Comparison of ENCODE assay signal across 14 mouse cellular contexts in the genomic region with DNA sequence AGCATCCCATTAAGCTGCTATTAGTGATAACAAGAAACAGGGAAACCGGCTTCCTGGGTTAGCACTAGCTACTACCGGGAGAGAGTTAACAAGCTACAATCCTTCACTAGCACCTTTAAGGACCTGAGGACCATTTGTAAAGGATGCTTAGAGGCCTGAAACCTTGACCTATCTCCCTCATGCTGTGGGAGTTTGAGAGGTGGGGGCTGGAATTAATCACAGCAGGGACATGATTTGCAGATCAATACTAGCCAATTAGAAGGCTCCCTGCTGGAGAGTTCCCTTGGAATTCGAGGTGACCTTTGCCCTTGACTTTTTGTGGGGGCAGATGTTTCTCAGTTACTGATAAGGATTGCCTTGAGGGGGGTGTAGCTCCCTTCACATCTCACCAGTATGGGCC.
"Had no signal": no experiment of that assay in that cellular context is flagged by ENCODE, and none has a peak within 500 bp of the region (broad histone marks: within the 10 kb centered on the region; RNA-seq: fewer than 3 reads in every experiment).

No protein-coding gene starts in this region.

- H3K4me3 ChIP-seq: layer of hippocampus, adult 2 months; limb, embryonic 12.5 days; liver, embryonic 13.5 days; lung, embryonic 15.5 days had no signal

- H3K36me3 ChIP-seq: limb, embryonic 12.5 days; liver, embryonic 13.5 days; lung, embryonic 15.5 days had no signal

- H3K9ac ChIP-seq: limb, embryonic 12.5 days; liver, embryonic 13.5 days; liver, postnatal 0 days; lung, embryonic 15.5 days had no signal

- DNase-seq: kidney, adult 8-10 months; kidney, postnatal 36 days; liver; liver, embryonic 13.5 days; liver, postnatal 0 days; lung, postnatal 14 days; thymus, postnatal 4 days had no signal

- H3K27ac ChIP-seq: kidney, postnatal 0 days; layer of hippocampus, adult 2 months; limb, embryonic 12.5 days; liver, embryonic 13.5 days; lung, embryonic 15.5 days; macrophage; stomach, postnatal 0 days had no signal

- H3K4me1 ChIP-seq: limb, embryonic 12.5 days; liver, embryonic 13.5 days had no signal

- ATAC-seq: intestine, postnatal 0 days; liver, postnatal 0 days had no signal

- H3K9me3 ChIP-seq: limb, embryonic 12.5 days; liver, embryonic 13.5 days; lung, embryonic 15.5 days had no signal

- H3K27me3 ChIP-seq: limb, embryonic 12.5 days; liver, embryonic 13.5 days; lung, embryonic 15.5 days had no signal

- H3K4me2 ChIP-seq: limb, embryonic 12.5 days; liver, embryonic 13.5 days; lung, embryonic 15.5 days had no signal
